Mouse (Mus musculus) cerebellum, adult 2 months (tissue): ENCODE measurements around the gene Ccnj. TPM values are rescaled to one million over a fixed set of nuclear protein-coding genes. Genes with fewer than 3 reads are reported as not detected.

ENCODE experiments used
- DNase-seq, 2 experiments: peaks; one replicate each; pipeline ENCODE4 v3.0.0; 2021
- H3K27ac ChIP-seq: fragments of 200-500 bp; 2 replicates; pipeline ENCODE4 v1.5.1; 2012; ENCODE audit warnings: low read length, control low read depth, inconsistent platforms; ENCODE audit not compliant: insufficient read depth
- H3K27me3 ChIP-seq: fragments of 200-500 bp; 2 replicates; pipeline ENCODE4 v1.6.1; 2012; ENCODE audit warnings: inconsistent platforms, mild to moderate bottlenecking, low read length, moderate library complexity; ENCODE audit not compliant: control insufficient read depth, insufficient read depth
- H3K4me1 ChIP-seq: fragments of 200-500 bp; 2 replicates; pipeline ENCODE4 v1.6.1; 2011; ENCODE audit warnings: low read length; ENCODE audit not compliant: control insufficient read depth, insufficient read depth
- H3K4me3 ChIP-seq: fragments of 200-500 bp; replicated peaks from 2 replicates; pipeline ENCODE3; 2011; ENCODE audit warnings: mild to moderate bottlenecking, low read depth, low read length, control low read depth; ENCODE audit not compliant: insufficient read depth
- CTCF ChIP-seq: fragments of 200-500 bp; IDR thresholded peaks from 2 replicates; pipeline ENCODE4 v1.5.1; 2011; ENCODE audit warnings: low read depth, mild to moderate bottlenecking, control low read depth, low read length, moderate library complexity, borderline replicate concordance; ENCODE audit not compliant: insufficient read depth
- POLR2A ChIP-seq: fragments of 200-500 bp; IDR thresholded peaks from 2 replicates; pipeline ENCODE4 v1.6.1; 2011; ENCODE audit warnings: low read length, control low read depth, borderline replicate concordance; ENCODE audit not compliant: insufficient read depth
- WGBS: fragments of 180-500 bp; shearing (Covaris S2); methylation state at CpG from one replicate; pipeline ENCODE4 v1.1.7; 2018; 5-methylcytosine and 5-hydroxymethylcytosine counted together
- polyA plus RNA-seq: library from polyadenylated mRNA; depleted of rRNA; stranded (reverse); fragments of >200 nt; gene quantifications from 2 replicates; pipeline ENCODE4 v1.2.3, GENCODE M21; 2012

Ccnj gene
- polyA plus RNA-seq, 1 experiment = 8.7 TPM

DNA sequence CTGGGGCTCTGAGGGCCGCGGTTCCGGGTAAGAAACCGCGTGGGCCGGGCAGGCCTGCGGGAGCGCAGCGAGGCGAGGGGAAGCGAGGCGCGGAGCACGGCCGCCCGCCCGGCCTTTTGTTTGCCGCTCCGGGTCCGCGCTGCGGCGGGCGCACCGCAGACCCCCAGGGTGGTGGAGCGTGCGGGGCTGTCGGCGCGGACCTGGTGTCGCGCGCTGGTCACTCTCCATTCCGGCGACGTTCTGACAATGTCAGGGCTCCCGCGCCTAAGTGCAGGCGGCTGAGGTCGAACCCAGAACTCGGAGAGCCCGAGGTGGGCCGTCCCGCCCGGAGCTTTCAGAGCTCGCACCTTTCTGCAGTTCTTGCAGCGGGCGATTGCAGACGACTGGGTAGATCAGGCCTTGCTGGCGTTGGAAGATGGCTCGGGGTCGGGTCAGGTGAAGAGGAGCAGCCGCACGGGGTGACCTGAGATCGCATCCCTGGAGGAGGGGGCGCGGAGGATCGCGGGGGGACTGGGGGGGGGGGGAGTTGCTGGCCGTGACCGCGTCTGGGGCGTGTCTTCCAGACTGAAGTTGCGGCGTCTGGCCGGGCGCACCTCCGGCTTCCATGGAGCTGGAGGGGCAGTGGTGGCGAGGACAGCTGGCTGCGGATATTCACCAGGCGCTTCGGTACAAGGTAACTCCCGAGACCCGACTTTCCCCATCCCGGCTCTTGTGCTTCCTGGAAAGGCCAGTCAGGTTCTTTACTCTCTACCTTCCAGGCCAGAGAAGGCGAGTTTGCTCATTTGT is 530 bp downstream of the Ccnj start:
- TF ChIP-seq CTCF (no peak), POLR2A (no peak)
- H3K4me3 ChIP-seq = peak overlapping the region; percentile 92
- WGBS = under 1% methylated on average over 73 of the region's 76 CpGs
- peak; percentile 40 to 47 for DNase-seq
- H3K27ac ChIP-seq = peak overlapping the region; percentile 74
- no peaks in the 10 kb centered on the region; the same call in 1 of the 2 replicates for H3K27me3 ChIP-seq
- 0 out of 2 replicates have a peak, but pooled peaks cover 2% of the 10 kb centered on the region for H3K4me1 ChIP-seq

DNA sequence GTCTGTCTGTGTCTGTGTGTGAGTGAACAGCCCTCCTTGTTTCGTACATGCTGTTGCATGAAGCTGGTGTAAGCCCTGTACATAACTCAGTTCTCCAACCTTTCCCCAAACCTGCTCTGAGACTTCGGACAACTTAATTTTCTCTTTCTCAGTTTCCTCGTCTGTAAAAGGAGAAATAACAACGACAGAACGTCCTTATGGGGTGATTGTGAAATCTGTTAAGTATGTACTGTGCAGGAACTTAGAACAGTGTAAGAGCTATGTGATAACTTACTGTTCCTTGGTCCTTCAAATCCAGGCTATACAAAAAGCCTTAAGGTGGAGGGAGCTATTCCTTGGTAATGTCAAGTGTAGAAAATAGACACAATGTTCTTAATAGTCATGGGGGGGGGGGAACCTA is 1.3 kb downstream of the Ccnj start:
- no peak for DNase-seq
- H3K27ac ChIP-seq = no peak overlapping the region
- H3K27me3 ChIP-seq = no peaks in the 10 kb centered on the region
- TF ChIP-seq POLR2A (no peak), CTCF (no peak)
- 0 out of 2 replicates have a peak, but pooled peaks cover 2% of the 10 kb centered on the region for H3K4me1 ChIP-seq
- 21% methylated on average over 5 of the region's 5 CpGs for WGBS
- peak overlapping the region; percentile 92 for H3K4me3 ChIP-seq

DNA sequence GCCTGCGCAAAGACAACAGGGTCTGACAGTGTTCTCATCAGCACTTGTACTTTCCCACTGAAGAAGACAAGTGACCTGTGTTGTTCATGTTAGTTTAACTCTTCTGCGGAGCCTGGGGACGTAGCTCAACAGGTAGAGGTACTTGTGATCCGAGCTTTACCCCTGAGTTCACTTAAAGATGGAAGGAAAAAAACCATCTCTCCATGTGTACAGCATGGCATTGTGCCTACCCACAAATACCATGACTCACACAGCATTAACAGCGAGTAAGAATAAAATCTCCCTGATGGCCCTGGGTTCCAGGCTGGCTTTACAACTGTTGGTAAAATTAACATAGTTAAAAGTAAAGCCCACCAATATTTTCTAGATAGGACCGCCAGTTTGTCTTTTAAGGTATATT is 3.4 kb downstream of the Ccnj start:
- 0 out of 2 replicates have a peak, but pooled peaks cover 2% of the 10 kb centered on the region for H3K4me1 ChIP-seq
- H3K4me3 ChIP-seq = no peak overlapping the region
- no peak for DNase-seq
- 87% methylated on average over 6 of the region's 6 CpGs for WGBS
- no peak overlapping the region for H3K27ac ChIP-seq
- no peaks in the 10 kb centered on the region for H3K27me3 ChIP-seq
- no peak for TF ChIP-seq POLR2A

DNA sequence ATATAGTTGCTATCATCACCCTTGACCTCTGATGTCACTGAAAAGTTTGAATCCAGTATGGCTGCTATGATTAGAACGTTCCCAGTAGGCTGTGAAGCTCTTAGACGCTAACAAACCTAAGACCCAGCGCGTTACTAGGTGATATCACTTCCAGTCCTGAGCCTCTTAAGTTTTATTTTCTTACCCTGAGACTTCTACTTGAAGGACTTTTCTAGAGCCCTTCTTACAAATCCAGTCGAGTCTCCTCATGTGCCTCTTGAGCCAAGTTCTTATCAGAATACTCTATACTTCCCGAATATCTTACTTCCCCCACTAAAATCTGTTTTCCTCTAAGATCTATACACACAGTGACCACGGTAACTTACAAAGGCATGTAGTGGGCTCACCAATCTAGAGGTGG is 7.1 kb downstream of the Ccnj start:
- Histone ChIP-seq H3K4me3 (no peak overlapping the region), H3K4me1 (no peaks in the 10 kb centered on the region), H3K27me3 (no peaks in the 10 kb centered on the region), H3K27ac (no peak overlapping the region)
- TF ChIP-seq POLR2A = no peak
- TF ChIP-seq CTCF = no peak
- no peak for DNase-seq
- 95% methylated on average over 7 of the region's 7 CpGs for WGBS

DNA sequence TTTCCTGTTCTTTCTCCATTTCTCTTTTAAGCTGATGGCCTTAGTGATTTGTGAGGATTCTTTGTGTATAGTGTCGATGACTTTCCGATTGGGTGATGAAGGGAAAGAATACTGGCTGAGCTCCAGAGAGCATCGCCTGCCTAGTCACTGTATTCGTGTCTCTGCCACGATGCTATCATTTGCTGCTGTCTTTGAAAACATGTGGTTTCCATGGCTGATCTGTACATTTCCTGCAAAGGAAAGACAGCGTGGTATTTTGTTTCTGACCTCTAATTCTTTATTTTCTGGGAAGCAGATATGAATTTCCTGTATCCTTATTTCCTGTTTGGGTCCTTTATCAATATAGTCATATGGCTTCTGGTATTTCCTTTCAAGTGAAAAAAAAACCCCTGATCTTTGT is 9.2 kb downstream of the Ccnj start:
- WGBS = 47% methylated on average over 6 of the region's 6 CpGs
- TF ChIP-seq CTCF (no peak), POLR2A (no peak)
- no peak for DNase-seq
- H3K4me3 ChIP-seq = no peak overlapping the region
- H3K27ac ChIP-seq = no peak overlapping the region
- no peaks in the 10 kb centered on the region for H3K4me1 ChIP-seq
- H3K27me3 ChIP-seq = no peaks in the 10 kb centered on the region

DNA sequence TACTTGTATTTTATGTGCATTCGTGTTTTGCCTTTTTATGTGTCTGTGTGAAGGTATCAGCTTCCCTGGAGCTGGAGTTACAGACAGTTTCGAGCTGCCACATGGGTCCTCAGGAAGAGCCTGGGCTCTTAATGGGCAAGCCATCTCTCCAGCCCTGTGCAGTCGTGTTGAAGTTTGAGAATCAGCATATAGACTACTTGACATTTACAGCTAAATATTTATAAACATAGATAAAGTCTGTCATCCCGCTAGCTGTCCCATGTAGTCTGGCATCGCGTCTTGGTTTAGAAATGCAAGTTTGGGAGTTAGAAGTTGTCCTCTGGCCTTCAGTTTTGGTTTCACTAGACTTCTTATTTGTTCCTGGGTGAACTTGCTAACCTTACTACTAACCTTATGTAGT is 10.0 kb downstream of the Ccnj start:
- Histone ChIP-seq H3K27ac (no peak overlapping the region), H3K4me3 (no peak overlapping the region), H3K4me1 (no peaks in the 10 kb centered on the region), H3K27me3 (no peaks in the 10 kb centered on the region)
- no peak for TF ChIP-seq CTCF
- TF ChIP-seq POLR2A = no peak
- no peak for DNase-seq
- 93% methylated on average over 6 of the region's 6 CpGs for WGBS

DNA sequence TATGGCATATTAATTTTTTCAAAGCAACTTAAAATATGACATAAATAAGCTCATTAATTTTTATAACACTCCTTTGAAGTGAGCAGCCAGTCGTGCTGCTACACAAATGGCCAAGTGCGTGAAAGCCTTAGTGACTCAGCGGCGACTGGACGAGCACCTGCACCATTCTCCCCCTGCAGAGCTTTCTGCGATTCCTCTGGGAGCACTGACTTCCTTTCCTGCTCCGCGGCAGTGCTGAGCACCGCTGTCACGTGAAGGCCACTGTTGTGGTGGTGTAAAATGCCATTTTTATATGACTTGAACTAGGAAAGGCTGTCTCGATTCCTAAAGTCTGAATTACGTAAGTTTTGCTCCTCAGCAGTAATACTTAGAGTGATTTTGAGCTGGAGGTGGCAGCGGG is 10.5 kb downstream of the Ccnj start:
- whole genome bisulfite sequencing = 93% methylated on average over 13 of the region's 13 CpGs
- H3K4me3 ChIP-seq = no peak overlapping the region
- no peak overlapping the region for H3K27ac ChIP-seq
- DNase-seq = no peak
- no peaks in the 10 kb centered on the region for H3K4me1 ChIP-seq
- TF ChIP-seq POLR2A = no peak
- no peak for TF ChIP-seq CTCF
- H3K27me3 ChIP-seq = no peaks in the 10 kb centered on the region

DNA sequence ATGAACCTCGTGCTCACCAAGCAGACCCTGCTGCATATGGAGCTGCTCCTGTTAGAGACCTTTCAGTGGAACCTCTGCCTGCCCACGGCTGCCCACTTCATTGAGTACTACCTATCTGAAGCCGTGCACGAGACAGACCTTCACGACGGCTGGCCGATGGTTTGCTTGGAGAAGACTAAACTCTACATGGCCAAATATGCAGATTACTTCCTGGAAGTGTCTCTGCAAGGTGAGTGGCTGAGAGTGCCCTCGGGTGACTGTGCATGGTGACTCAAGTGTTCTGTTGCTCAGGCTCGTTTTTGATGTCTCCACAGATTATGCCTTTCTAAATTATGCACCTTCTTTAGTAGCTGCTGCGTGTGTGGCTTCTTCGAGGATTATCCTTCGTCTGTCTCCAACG is 13.7 kb downstream of the Ccnj start:
- Histone ChIP-seq H3K27ac (no peak overlapping the region), H3K4me1 (no peaks in the 10 kb centered on the region), H3K27me3 (no peaks in the 10 kb centered on the region), H3K4me3 (no peak overlapping the region)
- TF ChIP-seq POLR2A (no peak), CTCF (no peak)
- WGBS = 91% methylated on average over 13 of the region's 13 CpGs
- DNase-seq = no peak
